Mouse (Mus musculus): Measurements from ENCODE around the gene Ago1.

DNA sequence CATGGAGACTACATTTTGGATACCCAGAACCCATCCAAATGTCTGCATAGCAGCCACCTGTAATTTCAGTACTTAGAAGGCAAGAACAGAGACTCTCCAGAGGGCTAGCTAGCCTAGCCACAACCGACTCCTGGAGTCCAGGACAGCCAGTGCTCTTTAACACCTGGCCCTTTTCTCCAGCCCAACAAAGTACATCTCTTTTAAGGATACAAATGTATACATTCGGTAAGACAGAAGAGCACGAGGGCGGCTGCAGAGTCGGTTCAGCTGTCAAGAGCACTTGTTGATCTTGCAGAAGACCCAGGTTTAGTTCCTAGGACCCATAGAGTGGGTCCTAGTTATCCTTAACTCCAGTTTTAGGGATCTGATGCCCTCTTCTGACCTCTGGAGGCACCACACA, 13.1 kb upstream of the Ago1 start:
- no peak for TF ChIP-seq POLR2A (IDR thresholded peaks at IDR 0.05; ENCODE audit: borderline replicate concordance, insufficient read depth, low read length)
- TF ChIP-seq CTCF (IDR thresholded peaks at IDR 0.05; ENCODE audit: borderline replicate concordance, insufficient read depth, low read depth, low read length), result no peak
